Mouse (Mus musculus) olfactory bulb, adult 2 months (tissue): Measurements from ENCODE around the gene Dhrs1.

ENCODE experiments used
- CTCF ChIP-seq: fragments of 200-500 bp; IDR thresholded peaks from 2 replicates; pipeline ENCODE4 v1.5.1; 2012; ENCODE audit warnings: low read depth, mild to moderate bottlenecking, low read length, moderate library complexity; ENCODE audit not compliant: insufficient read depth
- POLR2A ChIP-seq: fragments of 200-500 bp; IDR thresholded peaks from 2 replicates; pipeline ENCODE4 v1.6.1; 2012; ENCODE audit warnings: mild to moderate bottlenecking, low read depth, low read length, moderate library complexity; ENCODE audit not compliant: insufficient read depth

- TF ChIP-seq CTCF (no peak), POLR2A (no peak)
Observed at GRCm38 (mm10) chr14:55793461-55793860, 48.0 kb upstream of the Dhrs1 start.
